Mouse (Mus musculus) ES-CJ7 (cell line): ENCODE measurements around the gene Nop2.
A peak's percentile ranks its signal among the peaks of the same experiment; 100 is the strongest.
"Not testable (repeated sequence)": the region's sequence is repeated elsewhere in the genome, so short reads cannot be mapped to it uniquely, and the experiment has no call there.

Experiments used
- DNase-seq: peaks from one replicate; pipeline ENCODE4 v3.0.0; 2011; ENCODE audit warnings: low read depth, low spot score

Nop2 gene

GRCm38 (mm10) chr6:125153018-125153389 lies 21.3 kb downstream of the Nop2 start:
- no peak for DNase-seq

- DNase-seq, result no peak
Observed at GRCm38 (mm10) chr6:125153682-125154081, 22.0 kb downstream of the Nop2 start.

DNA sequence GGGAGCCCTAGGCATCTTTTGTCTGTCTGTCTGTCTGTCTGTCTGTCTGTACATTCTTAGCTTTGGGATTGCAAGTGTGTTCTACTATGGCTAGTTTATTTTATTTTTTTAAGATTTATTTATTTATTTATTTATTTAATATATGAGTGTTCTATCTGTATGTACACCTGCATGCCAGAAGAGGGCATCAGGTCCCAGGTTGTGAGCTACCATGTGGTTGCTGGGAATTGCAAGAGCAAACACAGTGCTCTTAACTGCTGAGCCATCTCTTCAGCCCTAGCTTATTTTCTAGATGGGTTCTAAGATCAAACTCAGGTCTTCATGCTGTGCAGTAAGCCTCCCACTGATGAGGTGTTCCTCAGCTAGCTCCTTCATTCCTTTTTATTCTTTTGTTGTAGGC lies 22.8 kb downstream of the Nop2 start:
- peak; percentile 74 for DNase-seq

- DNase-seq, result no peak
Observed at GRCm38 (mm10) chr6:125155262-125155661, 23.6 kb downstream of the Nop2 start.

GRCm38 (mm10) chr6:125156491-125156890 lies 24.8 kb downstream of the Nop2 start:
- no peak for DNase-seq

DNA sequence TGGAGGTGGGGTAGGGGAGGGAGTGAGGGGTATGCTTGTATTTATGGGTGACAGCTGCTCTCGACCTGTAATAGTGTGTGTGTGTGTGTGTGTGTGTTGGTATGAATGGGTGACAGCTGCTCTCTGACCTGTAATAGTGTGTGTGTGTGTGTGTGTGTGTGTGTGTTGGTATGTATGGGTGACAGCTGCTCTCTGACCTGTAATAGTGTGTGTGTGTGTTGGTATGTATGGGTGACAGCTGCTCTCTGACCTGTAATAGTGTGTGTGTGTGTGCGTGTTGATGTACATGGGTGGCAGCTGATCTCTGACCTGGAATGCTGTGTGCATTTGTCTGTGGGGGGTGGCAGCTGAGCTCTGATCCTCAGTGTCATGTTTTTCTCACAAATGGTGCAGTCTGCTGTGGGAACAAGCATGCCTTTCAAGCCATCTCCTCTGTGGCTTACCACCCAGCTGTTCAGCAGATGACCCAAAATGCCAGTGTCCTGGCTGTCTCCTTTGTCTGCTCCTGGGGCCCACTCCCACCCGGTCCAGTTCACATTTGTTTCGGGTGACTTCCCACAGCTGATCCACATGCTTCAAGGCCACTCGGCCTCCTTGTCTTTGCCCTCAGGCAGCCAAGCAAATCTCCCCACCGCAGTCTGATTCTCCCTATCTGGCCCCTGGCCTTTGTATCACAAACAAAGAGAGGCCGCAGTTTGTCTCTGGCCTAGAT lies 25.4 kb downstream of the Nop2 start:
- no peak for DNase-seq

DNA sequence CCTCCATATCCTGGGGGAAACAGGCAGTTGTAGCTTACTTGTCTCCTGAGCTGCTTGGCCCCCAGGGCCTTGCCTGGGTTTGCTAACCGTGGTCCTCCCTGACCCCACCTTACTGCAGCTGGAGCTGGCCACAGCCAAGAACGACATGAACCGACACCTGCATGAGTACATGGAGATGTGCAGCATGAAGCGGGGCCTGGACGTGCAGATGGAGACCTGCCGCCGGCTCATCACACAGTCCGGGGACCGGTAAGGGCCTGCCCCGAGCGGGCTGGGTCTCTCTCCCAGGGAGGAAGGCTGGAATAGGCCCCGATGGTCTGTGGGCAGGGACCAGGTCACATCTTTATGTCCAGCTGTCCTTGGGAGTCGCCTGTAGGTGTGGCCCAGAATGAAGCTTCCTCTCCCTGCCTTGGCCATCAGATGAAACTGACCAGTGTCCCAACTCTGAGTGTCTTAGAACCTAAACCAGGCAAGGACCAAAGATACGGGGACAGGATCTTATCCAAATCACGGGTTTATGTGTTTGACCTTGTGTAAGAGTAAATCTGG lies 27.3 kb downstream of the Nop2 start:
- no peak for DNase-seq

DNA sequence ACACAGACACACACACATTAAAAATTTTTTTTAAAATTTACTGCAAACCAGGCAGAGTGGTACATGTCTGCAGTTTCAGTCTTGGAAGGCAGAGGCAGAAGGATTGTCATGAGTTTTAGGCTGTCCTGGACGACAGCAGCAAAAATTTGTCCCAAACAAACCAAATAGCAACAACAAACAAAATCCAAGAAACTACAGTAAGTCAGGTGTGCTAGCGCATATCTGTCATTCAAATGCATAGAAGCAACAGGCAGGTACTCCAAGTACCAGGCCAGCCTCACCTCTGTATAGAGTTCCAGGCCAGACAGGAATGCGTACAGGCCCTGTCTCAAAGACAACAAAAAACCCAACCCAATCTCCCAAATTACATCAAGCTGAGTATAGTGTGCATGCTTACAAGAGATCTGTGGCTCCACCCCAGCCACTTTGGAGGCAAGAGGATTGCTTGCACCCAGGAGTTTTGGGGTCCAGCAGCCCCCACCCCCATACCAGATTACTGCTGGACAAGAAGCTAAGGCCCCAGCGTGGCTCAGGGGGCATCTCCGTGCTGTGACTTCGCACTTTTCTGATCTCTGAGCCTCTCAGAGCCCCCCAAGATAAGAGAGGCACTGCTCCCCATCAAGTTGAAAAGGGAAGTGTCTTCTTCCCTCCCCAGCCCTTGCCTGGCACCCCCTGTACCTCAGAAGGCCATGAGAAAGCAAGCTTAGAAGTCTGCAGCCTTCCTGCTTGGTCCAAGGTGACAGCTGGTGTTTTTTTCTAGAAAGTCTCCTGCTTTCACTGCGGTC lies 28.3 kb downstream of the Nop2 start:
- DNase-seq, result peak; percentile 49

DNA sequence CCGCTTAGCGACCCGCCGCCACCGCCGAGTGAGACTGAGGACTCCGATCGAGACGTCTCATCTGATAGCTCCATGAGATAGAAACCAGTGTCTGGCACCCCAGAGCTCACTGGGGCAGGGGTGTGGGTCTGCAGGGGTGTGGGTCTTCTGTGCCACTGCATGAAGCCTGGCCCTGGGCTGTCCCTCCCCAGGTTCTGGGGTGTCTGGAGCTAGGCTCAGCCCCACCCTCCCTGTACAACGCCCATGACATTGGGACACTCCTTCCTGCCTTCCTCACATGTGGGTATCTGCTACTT lies 28.8 kb downstream of the Nop2 start:
- DNase-seq, result no peak

DNA sequence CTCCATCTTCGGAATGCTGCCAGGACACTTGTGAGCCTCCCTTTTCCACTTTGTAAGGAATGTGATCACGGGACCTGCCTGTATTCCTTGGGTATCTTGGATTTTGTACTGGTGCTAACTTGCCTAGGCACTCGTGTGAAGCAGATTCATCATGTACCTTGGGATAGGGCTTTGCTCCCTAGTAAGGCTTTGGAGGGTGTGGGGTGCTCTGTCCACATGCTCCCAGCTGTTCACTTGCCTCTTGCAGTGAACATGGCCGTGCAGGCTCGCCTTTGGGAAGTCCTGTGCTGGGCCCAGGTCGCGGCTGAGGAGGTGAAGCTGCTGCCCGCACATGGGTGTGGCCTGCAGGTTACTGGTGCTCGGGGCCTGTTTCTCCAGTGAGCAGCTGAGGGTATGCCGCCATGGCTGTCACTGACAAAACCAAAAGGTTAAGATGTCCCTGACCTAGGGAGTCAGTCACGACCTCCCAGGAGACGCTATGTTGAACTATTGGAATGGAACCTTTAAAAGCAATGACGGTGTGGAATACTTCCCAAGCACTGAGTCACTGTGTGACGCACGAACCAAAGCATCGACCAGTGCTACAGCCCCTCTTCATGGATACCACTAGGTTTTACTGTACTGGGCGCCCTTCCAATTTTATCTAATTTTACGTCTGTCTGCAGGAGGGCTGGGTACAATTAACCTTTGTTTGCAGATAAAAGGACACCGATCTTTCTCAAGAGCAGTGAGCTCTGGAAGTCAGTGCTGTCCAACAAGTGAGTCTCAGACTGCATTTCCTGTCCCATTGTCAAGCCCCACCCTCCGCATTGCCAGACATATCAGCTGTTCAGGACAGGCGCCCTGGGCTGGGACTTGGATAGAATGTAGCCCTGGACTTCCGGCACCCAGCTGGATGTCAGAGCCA lies 29.4 kb downstream of the Nop2 start:
- peak; percentile 96 for DNase-seq

- DNase-seq, result peak; percentile 88
Observed at GRCm38 (mm10) chr6:125161971-125162370, 30.3 kb downstream of the Nop2 start.

DNA sequence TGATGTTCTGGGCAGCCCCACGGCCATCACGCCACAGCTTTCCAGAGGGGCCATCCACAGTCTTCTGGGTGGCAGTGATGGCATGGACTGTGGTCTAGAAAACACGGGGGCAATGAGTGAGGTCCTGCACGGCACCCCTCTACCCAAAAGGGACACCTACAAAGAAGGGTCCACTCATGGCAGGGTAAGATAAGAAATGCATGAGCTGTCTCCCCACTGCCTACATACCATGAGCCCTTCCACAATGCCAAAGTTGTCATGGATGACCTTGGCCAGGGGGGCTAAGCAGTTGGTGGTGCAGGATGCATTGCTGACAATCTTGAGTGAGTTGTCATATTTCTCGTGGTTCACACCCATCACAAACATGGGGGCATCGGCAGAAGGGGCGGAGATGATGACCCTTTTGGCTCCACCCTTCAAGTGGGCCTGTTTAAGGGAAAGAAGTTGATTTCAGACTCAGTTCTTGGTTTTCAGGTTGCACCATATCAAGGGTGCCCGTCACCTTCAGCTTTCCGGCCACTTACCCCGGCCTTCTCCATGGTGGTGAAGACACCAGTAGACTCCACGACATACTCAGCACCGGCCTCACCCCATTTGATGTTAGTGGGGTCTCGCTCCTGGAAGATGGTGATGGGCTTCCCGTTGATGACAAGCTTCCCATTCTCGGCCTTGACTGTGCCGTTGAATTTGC lies 31.1 kb downstream of the Nop2 start:
- not testable (repeated sequence) for DNase-seq

- peak; percentile 57 for DNase-seq
Observed at GRCm38 (mm10) chr6:125163801-125164657, 32.3 kb downstream of the Nop2 start.

GRCm38 (mm10) chr6:125164672-125165327 lies 33.1 kb downstream of the Nop2 start:
- DNase-seq, result peak; percentile 92

DNA sequence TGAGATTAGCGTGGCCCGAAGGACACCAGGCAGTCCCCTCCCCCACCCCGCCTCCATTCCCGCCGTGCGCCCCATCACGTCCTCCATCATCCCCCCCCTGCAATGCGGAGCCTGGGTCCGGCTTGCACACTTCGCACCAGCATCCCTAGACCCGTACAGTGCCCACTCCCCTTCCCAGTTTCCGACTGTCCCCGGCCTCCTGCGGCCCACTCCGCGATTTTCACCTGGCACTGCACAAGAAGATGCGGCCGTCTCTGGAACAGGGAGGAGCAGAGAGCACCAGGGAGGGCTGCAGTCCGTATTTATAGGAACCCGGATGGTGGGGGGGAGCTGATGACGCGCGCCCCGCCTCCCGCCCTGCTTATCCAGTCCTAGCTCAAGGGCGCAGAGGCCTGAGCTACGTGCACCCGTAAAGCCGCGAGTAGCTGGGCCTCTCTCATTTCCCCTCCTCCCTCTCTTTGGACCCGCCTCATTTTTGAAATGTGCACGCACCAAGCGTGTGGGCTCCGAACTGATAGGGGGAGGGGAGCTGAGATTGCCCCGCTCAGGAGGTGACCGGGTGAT lies 33.7 kb downstream of the Nop2 start:
- DNase-seq, result peak; percentile 99

DNA sequence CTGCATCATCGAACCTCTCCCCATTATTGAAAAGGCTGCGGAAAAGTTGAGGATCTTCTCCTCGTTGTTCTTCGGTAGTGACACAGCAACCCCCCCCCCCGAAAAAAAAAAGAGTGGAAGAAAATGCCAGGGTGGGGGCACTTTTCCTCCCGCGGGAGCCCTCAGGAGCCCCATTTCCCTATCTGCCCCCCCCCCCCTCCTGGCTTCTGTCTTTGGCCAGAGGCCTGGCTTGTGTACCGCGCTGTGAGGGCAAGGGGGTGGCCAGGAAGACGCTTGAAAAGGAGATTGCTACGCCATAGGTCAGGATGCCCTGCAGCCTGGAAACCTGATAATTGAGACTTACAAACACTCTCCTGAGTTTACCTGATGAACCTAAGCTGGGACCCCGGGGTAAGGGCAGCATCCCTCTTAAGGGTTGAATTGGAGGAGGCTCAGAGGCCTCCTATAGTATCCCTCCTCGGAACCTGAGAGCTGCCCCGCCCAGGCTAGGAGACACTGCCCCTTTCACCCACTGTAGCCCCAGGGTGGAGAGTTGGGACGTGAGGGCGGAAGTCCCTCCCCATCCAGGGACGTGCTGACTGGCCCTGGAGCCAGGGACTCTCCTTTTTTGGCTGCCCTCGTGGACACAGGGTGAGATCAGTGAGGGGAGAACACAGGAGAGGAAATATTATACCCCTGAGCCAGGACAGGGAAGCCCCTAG lies 34.5 kb downstream of the Nop2 start, which contains the start of gene Gapdh:
Gene Gapdh (minus strand): TSS at position 417 of the 701 bp plus-strand sequence.
- peak; percentile 73 for DNase-seq

- peak; percentile 53 for DNase-seq
Observed at GRCm38 (mm10) chr6:125166861-125167650, 35.3 kb downstream of the Nop2 start.

DNA sequence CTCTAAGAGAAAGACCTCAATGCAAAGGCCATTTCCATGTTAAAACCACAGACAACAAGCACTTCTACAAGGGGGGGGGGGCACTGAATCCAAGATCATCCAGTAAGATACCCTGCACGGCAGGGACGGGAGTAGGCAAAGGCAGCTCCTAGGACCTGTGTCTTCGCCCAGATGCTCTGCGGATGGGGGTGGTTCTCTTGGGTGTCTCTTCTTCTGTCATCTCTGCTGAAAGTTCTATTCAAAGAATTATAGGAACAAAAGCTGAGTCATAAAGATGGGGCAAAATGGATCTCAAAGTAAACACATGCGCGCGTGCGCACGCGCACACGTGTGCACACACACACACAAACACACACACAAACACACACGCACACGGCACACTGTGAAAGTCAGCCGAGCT lies 36.4 kb downstream of the Nop2 start:
- DNase-seq, result no peak
